Mouse (Mus musculus) embryonic fibroblast, embryonic 13.5 days (primary cell): ENCODE measurements around the gene Idnk.

Experiments used
- CTCF ChIP-seq: IDR thresholded peaks from 2 replicates; pipeline ENCODE4 v1.5.1; 2011; ENCODE audit warnings: mild to moderate bottlenecking, control low read depth, low read length, moderate library complexity, borderline replicate concordance; ENCODE audit not compliant: insufficient read depth
- POLR2A ChIP-seq: IDR thresholded peaks from 2 replicates; pipeline ENCODE4 v1.6.1; 2011; ENCODE audit warnings: low read depth, mild to moderate bottlenecking, control low read depth, low read length, moderate library complexity

GRCm38 (mm10) chr13:58156031-58156430 is 1.4 kb upstream of the Idnk start:
- TF ChIP-seq POLR2A = no peak
- no peak for TF ChIP-seq CTCF
